Mouse (Mus musculus): ENCODE data around the gene Cst8. TPM values are rescaled to one million over a fixed set of nuclear protein-coding genes. Genes with fewer than 3 reads are reported as not detected.
"Not testable (repeated sequence)": the region's sequence is repeated elsewhere in the genome, so short reads cannot be mapped to it uniquely, and the experiment has no call there.

The Cst8 gene
- not detected in 2 replicates for polyA plus RNA-seq (2014; fragmentation: Nextera tagmentation; extraction: Ambion mirVana)

DNA sequence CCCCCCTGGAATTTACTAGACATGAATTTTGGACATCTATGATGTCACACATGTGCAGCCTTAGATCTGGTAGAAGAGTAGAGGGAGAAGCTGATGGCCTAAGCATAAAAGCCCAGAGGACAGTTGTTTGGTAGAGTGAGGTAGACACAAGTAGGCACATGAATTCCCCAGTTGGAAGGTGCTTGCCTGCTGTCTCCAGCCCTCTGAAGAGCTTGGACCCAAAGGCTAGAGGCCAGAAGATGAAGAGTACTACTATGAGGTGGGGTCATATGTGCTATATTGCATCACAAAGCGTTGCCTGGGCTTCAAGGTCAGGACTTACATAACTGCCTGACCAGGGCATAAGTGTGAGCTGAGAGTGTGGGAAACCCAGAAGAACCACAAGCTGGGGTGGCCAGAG lies at the start of gene Cst8:
Gene Cst8 (plus strand): TSS at position 301 of the 400 bp plus-strand sequence.
- Histone ChIP-seq H3K36me3 (ENCODE audit: control insufficient read depth, insufficient read depth, low read length) (no peaks in the 10 kb centered on the region), H3K4me3 (ENCODE audit: low read depth, low read length) (no peak within 1 kb of the TSS), H3K9ac (ENCODE audit: low read length) (no peak within 1 kb of the TSS), H3K27me3 (replicated peaks; ENCODE audit: control insufficient read depth, insufficient read depth, low read length) (no peaks in the 10 kb centered on the region), H3K27ac (ENCODE audit: low read depth, low read length) (no peak within 1 kb of the TSS), H3K4me2 (ENCODE audit: low read length) (no peak within 1 kb of the TSS), H3K9me3 (replicated peaks; ENCODE audit: control insufficient read depth, low read length) (no peaks in the 10 kb centered on the region), H3K4me1 (ENCODE audit: control insufficient read depth, insufficient read depth, low read length) (no peaks in the 10 kb centered on the region)
- DNase-seq (ENCODE audit: low spot score) (no peak), ATAC-seq (no peak)
- WGBS = 79% methylated on average over 1 of the region's 1 CpGs

DNA sequence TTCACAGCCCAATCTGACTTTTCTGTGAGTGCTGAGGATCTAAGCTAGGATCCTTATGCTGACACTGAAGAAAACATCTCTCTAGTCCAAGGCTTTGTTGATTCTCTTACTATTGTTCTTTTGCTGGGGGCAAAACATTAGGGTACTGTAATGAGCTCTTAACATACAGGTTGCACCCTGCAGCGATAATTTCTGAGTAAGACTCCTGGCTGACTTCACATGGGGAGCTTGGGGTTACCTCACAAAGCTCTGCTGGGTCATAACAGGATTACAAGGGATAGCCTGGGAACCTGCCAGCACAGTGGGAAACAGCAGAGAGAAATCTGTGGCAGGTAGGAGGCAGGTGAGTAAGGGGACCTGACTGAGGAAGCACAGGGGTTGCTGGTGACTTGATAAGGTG lies 48.5 kb upstream of the Cst8 start, which contains the start of gene Cstl1:
Gene Cstl1 (plus strand): TSS at position 301 of the 400 bp plus-strand sequence.
- no peaks in the 10 kb centered on the region for H3K36me3 ChIP-seq (ENCODE audit: control insufficient read depth, insufficient read depth, low read length)
- ATAC-seq (no peak), DNase-seq (ENCODE audit: low spot score) (no peak)
- H3K9me3 ChIP-seq (replicated peaks; ENCODE audit: control insufficient read depth, low read length) = no peaks in the 10 kb centered on the region
- no peak within 1 kb of the TSS for H3K9ac ChIP-seq (ENCODE audit: low read length)
- H3K4me2 ChIP-seq (ENCODE audit: low read length) = no peak within 1 kb of the TSS
- H3K4me1 ChIP-seq (ENCODE audit: control insufficient read depth, insufficient read depth, low read length) = no peaks in the 10 kb centered on the region
- 80% methylated on average over 1 of the region's 1 CpGs for WGBS
- H3K27ac ChIP-seq (ENCODE audit: low read depth, low read length) = no peak within 1 kb of the TSS
- H3K27me3 ChIP-seq (replicated peaks; ENCODE audit: control insufficient read depth, insufficient read depth, low read length) = no peaks in the 10 kb centered on the region
- H3K4me3 ChIP-seq (ENCODE audit: low read depth, low read length) = no peak within 1 kb of the TSS

DNA sequence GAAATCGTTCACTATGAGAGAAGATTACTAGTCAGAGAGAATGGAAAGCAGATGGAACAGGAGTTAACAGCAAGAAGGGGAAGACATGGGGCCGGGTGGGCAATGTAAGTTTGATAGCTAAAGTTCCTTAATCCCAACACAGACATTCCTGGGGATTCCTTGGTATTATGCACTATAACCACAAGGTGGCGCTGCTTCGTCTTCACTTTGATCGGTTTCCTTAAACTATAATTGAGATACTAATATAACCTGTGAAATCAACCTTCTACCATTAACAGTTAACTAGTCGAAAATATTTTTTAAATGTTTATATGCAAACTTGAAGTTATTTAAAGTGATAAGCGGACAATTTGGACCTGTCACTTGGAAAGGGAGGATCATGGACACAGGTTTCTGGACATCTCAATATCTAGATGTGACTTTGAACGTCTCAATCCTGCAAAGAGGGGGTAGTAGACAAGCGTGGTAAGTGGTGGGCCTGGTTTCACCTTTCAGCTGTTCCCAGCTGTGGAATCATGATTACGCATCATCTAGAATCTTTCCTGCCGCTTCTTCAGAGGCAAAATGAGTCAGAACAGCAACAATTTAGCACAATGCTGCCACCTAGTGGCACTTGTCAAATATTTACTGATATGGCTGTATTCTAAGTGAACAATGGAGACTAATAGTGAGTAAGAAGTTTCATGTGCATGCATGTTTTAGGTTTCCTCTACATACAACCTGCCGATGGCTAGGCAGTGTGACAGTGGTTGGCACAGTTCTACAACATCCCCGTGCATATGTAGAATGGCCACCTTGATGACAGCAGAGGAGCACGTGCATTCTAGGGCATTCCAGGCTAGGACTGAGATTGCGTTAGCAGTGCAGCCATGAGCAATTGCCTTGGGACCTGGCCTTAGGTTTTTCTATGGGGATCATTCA lies 46.4 kb upstream of the Cst8 start:
- H3K36me3 ChIP-seq (ENCODE audit: control insufficient read depth, insufficient read depth, low read length) = no peaks in the 10 kb centered on the region
- peak overlapping the region; percentile 42 for H3K4me2 ChIP-seq (ENCODE audit: low read length)
- no peaks in the 10 kb centered on the region for H3K27me3 ChIP-seq (replicated peaks; ENCODE audit: control insufficient read depth, insufficient read depth, low read length)
- 19% methylated on average over 15 of the region's 15 CpGs for WGBS
- H3K4me3 ChIP-seq (ENCODE audit: low read depth, low read length) = peak overlapping the region; percentile 16
- no peak overlapping the region for H3K27ac ChIP-seq (ENCODE audit: low read depth, low read length)
- ATAC-seq (peak; percentile 94), DNase-seq (ENCODE audit: low spot score) (peak; percentile 96)
- no peaks in the 10 kb centered on the region for H3K9me3 ChIP-seq (replicated peaks; ENCODE audit: control insufficient read depth, low read length)
- no peaks in the 10 kb centered on the region for H3K4me1 ChIP-seq (ENCODE audit: control insufficient read depth, insufficient read depth, low read length)
- H3K9ac ChIP-seq (ENCODE audit: low read length) = no peak overlapping the region

DNA sequence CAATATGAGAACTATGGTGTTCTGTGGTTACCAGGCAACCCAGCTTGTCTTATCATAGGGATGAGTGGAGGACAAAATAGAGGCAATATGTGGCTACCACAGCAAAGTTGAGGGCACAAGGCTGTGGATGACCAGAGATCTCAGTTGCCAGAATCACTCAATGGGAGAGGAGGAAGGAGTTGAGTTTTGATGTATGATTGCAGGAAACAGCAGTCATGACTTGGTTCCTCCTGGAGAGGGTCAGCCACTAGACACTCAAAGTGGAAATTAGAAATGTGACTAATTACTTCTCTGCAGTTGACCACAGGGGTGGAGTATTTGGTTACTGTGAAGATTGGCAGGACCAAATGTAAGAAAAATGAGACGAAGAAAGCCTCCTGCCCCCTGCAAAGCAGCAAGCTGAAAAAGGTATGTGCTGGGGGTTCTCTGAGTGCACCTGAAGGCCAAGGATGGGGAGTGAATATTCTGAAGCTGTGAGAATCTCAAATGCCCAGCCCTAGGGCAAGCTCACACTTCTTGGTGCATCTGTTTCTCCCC lies 44.2 kb upstream of the Cst8 start:
- 81% methylated on average over 1 of the region's 1 CpGs for WGBS
- Histone ChIP-seq H3K4me2 (ENCODE audit: low read length) (no peak overlapping the region), H3K27ac (ENCODE audit: low read depth, low read length) (no peak overlapping the region), H3K36me3 (ENCODE audit: control insufficient read depth, insufficient read depth, low read length) (no peaks in the 10 kb centered on the region), H3K9ac (ENCODE audit: low read length) (no peak overlapping the region), H3K4me1 (ENCODE audit: control insufficient read depth, insufficient read depth, low read length) (no peaks in the 10 kb centered on the region), H3K4me3 (ENCODE audit: low read depth, low read length) (no peak overlapping the region), H3K9me3 (replicated peaks; ENCODE audit: control insufficient read depth, low read length) (no peaks in the 10 kb centered on the region), H3K27me3 (replicated peaks; ENCODE audit: control insufficient read depth, insufficient read depth, low read length) (no peaks in the 10 kb centered on the region)
- DNase-seq (ENCODE audit: low spot score) (no peak), ATAC-seq (no peak)

DNA sequence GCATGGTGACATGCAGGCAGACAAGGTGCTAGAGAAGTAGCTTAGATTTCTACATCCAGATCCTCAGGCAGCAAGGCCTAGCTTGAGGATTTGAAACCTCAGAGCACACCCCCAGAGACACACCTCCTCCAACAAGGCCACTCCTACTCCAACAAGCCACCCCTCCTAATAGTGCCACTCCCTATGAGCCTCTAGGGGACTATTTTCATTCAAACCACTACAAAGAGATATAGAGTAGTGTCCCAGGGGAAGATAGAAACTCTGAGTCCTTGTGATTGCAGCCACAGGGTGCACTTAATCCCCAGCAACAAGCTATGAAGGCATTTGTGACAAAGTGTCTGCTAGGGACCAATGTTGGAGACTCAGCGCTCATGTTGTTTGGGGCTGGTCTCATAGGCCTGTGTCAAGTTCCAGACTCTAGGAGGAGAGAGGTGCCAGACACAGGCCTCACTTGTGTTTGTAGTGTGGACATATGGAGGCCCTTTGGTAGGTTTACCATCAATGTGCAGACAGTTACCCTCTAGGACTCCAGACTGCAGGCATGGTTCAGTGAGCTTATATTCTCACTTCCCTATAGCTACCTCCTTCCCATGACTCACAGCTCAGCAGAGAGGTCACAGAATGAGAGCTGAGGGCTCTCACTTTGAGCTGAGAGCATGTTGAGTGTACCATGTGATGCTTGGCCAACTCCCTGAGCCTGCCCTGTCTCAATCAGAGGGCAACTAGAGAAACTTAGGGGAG lies 34.8 kb upstream of the Cst8 start:
- ATAC-seq (no peak), DNase-seq (ENCODE audit: low spot score) (no peak)
- 80% methylated on average over 1 of the region's 1 CpGs for WGBS

DNA sequence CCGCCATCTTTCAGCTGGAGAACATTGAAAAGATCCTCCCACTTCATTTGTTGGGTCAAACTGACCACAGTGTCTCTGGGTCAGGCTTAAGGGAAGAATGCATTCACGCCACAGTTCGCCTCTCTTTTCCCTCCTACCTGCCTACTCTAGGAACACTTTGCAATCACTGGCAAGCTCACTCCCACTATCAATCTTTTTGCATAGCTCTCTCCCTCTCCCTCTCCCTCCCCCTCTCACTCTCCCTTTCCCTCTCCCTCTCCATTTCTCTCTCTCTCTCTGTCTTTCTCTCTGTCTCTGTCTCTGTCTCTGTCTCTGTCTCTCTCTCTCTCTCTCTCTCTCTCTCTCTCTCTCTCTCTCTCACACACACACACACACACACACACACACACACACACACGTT lies 27.2 kb upstream of the Cst8 start, which contains the start of gene Cst11:
Gene Cst11 (minus strand): TSS at position 101 of the 400 bp plus-strand sequence.
- not testable (repeated sequence) for H3K9me3 ChIP-seq (replicated peaks; ENCODE audit: control insufficient read depth, low read length); H3K27ac ChIP-seq (ENCODE audit: low read depth, low read length); H3K4me1 ChIP-seq (ENCODE audit: control insufficient read depth, insufficient read depth, low read length); H3K4me3 ChIP-seq (ENCODE audit: low read depth, low read length); ATAC-seq; H3K36me3 ChIP-seq (ENCODE audit: control insufficient read depth, insufficient read depth, low read length); DNase-seq (ENCODE audit: low spot score); H3K27me3 ChIP-seq (replicated peaks; ENCODE audit: control insufficient read depth, insufficient read depth, low read length); H3K4me2 ChIP-seq (ENCODE audit: low read length); H3K9ac ChIP-seq (ENCODE audit: low read length)
- 84% methylated on average over 4 of the region's 4 CpGs for whole genome bisulfite sequencing

More for the DNA sequence above, 34.8 kb upstream of the Cst8 start:
- Histone ChIP-seq H3K4me1 (ENCODE audit: control insufficient read depth, insufficient read depth, low read length) (no peaks in the 10 kb centered on the region), H3K36me3 (ENCODE audit: control insufficient read depth, insufficient read depth, low read length) (no peaks in the 10 kb centered on the region), H3K4me2 (ENCODE audit: low read length) (no peak overlapping the region), H3K4me3 (ENCODE audit: low read depth, low read length) (no peak overlapping the region), H3K9ac (ENCODE audit: low read length) (no peak overlapping the region), H3K9me3 (replicated peaks; ENCODE audit: control insufficient read depth, low read length) (no peaks in the 10 kb centered on the region), H3K27ac (ENCODE audit: low read depth, low read length) (no peak overlapping the region), H3K27me3 (replicated peaks; ENCODE audit: control insufficient read depth, insufficient read depth, low read length) (no peaks in the 10 kb centered on the region)

DNA sequence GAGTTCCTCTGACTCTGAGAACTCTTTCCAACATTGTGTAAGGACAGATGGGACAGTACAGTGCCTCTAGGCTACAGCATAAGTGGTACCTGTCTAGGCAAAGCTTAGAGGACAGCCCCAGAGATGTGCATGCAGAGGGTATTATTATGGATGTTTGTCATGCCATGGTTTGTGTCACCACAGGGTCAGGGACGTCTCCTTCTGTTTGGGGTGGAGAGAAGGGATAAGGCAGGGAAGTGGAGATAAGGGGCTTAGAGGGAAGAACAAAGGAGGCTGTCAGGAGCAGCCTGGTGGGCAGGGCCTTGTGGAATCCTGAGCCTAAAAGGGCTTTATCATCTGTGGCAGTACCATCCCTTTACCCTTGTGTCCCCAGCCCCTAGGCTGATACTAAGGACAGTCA lies 16.9 kb upstream of the Cst8 start, which contains the start of gene 8030411F24Rik:
Gene 8030411F24Rik (plus strand): TSS at position 301 of the 400 bp plus-strand sequence.
- Histone ChIP-seq H3K4me3 (ENCODE audit: low read depth, low read length) (no peak within 1 kb of the TSS), H3K27me3 (replicated peaks; ENCODE audit: control insufficient read depth, insufficient read depth, low read length) (no peaks in the 10 kb centered on the region), H3K27ac (ENCODE audit: low read depth, low read length) (no peak within 1 kb of the TSS), H3K4me1 (ENCODE audit: control insufficient read depth, insufficient read depth, low read length) (no peaks in the 10 kb centered on the region), H3K36me3 (ENCODE audit: control insufficient read depth, insufficient read depth, low read length) (no peaks in the 10 kb centered on the region), H3K9me3 (replicated peaks; ENCODE audit: control insufficient read depth, low read length) (no peaks in the 10 kb centered on the region), H3K4me2 (ENCODE audit: low read length) (no peak within 1 kb of the TSS), H3K9ac (ENCODE audit: low read length) (no peak within 1 kb of the TSS)
- DNase-seq (ENCODE audit: low spot score) (no peak), ATAC-seq (no peak)
- 21% methylated on average over 1 of the region's 1 CpGs for WGBS

DNA sequence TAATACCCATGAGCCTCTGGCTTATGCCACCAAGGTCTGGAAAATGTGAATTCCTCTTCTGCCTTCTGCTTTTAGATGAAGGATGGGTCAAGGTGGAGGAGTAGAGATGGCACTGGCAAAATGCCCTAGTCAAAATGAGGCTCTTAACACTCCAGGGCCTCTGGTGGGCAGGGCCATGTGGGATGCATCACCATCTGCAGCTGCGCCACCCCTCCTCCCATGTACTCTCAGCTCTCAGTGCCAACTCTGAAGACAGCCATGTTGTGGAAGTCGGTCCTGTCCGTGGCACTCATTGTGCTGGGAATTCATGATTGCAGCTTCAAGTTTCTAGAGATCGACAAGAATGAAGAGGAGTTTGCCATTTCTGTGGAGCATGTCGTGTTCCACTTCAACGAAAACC lies 9.4 kb upstream of the Cst8 start, which contains the start of gene Cst12:
Gene Cst12 (plus strand): TSS at position 220 of the 400 bp plus-strand sequence.
- DNase-seq (ENCODE audit: low spot score) (no peak), ATAC-seq (no peak)
- no peaks in the 10 kb centered on the region for H3K9me3 ChIP-seq (replicated peaks; ENCODE audit: control insufficient read depth, low read length)
- H3K9ac ChIP-seq (ENCODE audit: low read length) = no peak within 1 kb of the TSS
- no peaks in the 10 kb centered on the region for H3K4me1 ChIP-seq (ENCODE audit: control insufficient read depth, insufficient read depth, low read length)
- H3K36me3 ChIP-seq (ENCODE audit: control insufficient read depth, insufficient read depth, low read length) = no peaks in the 10 kb centered on the region
- H3K27ac ChIP-seq (ENCODE audit: low read depth, low read length) = no peak within 1 kb of the TSS
- H3K4me2 ChIP-seq (ENCODE audit: low read length) = no peak within 1 kb of the TSS
- H3K27me3 ChIP-seq (replicated peaks; ENCODE audit: control insufficient read depth, insufficient read depth, low read length) = no peaks in the 10 kb centered on the region
- no peak within 1 kb of the TSS for H3K4me3 ChIP-seq (ENCODE audit: low read depth, low read length)
- WGBS = 92% methylated on average over 6 of the region's 6 CpGs
